Mouse (Mus musculus) lung, postnatal 36 days (tissue): ENCODE data around the gene Btla.

ENCODE experiments used
- DNase-seq: peaks from one replicate; pipeline ENCODE4 v3.0.0; 2022; ENCODE audit warnings: mixed read lengths

Gene Btla

DNA sequence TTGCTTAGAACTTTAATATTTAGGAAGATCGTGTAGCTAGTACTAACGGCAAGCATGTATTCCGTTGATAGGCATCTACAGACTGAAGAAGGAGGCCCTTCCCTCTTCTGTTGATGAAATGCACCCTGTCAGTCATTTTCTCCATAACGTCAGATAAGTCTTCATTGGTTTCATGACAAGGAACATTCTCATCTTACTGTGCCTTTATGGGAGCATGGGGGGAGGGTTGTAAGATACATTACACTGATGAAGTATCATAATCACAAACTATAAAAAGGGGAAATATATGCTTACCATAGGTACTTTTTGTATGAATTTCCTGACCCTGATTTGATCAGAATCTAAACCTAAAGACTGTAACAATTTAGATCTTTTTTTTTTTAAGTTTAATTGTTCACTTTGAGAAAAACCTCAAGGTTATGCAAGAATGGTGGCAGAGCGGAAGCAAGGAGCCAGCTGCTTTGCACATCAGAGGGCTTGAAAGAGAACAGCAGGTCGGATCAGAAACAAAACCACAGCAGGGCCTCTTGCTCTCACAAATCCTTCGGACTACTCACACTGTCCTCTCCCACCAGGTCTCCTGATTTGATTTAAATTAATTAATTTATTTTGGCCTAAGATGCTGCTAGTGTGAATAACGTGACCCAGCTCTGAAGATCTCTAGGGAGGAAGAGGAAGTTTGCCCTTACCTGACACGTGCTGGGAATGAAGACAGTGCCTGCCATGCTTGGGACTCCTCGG, at the start of gene Btla:
Btla (plus strand) TSS at position 668 of the 741 bp plus-strand sequence.
- DNase-seq: peak; percentile 29

DNA sequence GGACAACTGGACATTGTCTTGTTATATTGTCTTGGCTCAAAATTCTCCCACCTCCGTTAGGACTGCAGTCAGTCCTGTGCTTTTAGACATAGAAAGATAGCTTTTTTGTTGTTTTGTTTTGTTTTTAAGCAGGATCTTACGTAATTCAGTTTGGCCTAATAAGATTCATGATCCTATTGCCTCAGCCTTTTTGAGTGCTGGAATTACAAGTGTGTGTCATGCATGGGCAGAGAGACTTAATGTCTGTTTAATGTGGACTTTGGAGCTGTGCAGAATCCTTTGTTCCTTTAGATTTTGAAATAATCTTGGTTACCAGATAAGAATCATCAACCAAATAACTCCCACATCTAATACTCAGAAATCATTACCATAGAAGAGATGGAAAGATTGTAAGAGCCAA, 45.6 kb upstream of the Btla start:
- no peak for DNase-seq

DNA sequence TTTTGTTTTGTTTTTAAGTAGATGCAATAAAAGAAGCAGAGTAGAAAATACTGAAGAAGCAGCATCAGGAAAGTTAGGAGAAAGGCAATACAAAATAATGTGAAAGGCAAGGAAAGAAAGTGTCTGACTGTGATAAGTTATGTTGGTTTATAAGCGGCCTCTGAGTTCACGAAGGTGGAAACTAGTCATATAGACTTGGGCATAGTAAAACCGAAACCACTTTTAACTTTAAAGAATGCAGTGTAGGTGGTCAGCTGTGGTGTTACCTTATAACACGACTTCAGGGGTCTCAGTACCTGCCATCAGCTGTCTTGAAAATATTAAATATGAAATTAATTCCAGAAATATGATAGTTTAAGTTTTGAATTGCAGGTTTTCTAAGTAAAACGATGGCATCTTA, 42.3 kb upstream of the Btla start:
- DNase-seq: no peak

DNA sequence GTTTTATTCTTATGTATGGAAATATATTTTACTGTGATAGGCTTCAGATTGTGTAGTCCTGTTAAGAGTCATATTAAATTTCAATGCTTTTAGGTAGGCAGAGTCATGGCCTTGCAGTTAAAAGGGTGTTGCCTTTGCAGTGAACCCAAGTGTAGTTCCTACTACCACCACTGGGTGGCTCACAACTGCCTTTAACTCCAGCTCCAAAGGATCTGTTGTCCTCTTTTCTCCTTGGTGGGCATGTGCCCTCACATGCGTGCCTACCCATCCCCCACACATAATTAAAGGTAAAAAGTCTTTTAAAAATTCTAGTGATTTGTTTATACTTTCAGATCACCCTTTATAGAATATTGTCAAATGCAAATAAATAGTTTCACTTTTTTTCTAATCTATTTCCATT, 31.5 kb upstream of the Btla start:
- DNase-seq: peak; percentile 90

DNA sequence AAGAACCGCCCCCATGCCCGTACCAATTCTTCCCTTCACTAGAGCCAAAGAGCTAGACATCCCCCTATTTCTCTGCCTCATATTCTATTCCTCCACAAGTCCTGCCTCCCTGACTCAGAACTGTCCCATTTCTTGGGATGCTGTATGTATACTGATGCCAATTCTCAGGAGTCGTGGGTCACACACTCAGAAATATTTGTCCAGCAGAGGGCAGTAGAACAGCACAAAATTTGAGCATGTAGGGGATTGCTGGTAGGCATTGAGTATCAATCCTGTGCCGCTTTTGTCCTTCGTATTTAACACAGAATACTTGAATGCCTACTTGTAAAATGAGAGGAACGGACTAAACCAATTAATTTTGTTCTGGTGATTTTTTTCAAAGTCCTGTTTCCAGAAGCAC, 27.3 kb upstream of the Btla start:
- peak; percentile 92 for DNase-seq

DNA sequence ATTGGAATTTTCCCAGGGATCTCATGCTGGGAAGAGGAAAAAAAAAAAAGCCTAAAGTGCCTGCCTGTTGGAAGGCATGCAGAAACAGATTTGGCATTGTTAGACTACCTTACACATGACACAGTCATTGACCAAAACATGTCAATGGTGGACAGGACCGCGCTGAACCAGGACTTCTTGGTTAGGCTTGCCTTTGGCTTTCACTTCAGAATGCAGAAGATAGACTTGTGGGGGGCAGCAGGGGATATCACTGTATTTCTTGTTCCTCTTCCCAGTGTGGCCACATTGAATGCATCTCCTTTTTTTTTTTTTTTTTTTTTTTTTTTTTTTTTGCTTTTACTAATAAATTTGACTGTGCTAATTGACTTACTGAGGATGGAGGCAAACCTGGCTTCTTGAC, 22.7 kb upstream of the Btla start:
- no peak for DNase-seq

DNA sequence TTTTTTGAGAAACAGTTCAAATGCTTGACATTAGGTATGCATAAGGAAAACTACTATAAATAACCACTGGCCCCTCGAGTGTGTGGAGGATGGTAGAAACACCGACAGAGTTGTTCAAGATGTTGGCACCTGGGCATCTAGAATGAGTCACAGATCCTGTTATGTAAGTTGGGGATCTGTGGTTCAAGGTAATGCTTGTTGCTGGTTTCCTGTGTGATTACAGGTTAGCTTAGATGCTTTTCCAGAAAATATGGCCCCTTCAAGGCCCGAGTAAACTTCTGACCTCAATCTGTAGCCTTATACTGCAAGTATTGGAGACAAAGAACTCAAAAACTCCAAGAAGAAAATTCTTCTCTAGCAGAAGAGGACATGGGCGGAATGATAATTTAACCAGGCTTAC, 19.7 kb upstream of the Btla start:
- no peak for DNase-seq

DNA sequence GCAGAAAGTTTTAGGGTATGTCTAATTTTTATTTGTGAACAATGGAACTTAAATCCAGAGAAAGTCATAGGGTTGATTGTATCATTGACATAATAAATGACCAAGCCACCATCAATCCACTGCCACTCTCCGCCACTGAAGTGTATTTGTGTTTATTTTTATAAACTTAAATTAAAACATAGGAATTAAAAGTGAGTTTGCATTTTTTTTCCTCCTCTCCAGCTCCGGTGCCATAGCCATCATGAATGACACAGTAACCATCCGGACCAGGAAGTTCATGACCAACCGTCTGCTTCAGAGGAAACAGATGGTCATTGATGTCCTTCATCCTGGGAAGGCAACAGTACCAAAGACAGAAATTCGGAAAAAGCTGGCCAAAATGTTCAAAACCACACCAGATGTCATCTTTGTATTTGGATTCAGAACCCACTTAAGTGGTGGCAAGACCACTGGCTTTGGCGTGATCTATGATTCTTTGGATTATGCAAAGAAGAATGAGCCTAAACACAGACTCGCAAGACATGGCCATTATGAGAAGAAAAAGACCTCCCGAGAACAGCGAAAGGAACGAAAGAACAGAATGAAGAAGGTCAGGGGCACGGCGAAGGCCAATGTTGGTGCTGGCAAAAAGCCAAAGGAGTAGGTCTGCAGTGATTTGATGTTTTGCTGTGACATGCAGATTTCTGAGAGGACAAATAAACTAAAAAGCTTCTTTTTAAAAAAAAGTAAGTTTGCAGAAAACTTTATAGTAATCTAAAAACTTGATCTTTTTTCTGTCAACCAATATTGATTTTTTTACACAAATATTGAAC, 19.1 kb upstream of the Btla start:
- DNase-seq: no peak

DNA sequence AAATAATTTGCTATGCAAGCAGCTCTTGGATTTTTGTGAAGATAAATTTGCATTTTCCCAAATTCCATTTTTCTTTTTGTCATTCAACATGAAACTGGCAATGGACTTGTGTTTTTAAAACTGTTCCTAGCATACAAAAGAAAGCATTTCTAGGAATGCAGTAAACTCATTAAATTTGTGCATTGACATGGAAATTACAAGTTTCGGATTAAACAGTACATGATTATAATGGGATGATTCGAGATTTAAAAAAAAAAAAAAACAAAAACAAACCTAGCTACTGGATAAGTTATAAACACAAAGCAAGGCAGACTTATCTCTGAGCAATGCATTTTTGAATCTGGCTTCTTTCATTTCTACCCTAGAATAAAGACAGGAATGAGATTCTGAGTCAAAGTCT, 2.1 kb upstream of the Btla start:
- no peak for DNase-seq

DNA sequence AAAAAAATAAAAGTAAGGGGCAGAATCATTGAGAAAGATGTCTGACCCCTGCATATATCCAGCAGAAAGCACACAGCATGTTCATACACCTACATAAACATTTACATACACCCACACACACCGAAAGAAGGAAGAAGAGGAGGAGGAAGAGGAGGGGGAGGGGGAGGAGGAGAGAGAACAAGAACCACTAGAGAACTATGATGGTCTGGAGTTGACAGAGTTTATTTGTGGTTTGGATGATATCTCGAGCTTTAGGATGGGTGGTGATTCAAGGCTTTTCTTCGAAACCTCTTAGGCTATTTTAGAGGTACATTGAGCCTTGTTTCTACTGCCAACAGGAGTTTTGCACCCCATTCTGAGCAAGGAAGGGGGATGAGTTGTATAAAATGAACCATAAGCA, 1.3 kb upstream of the Btla start:
- no peak for DNase-seq

DNA sequence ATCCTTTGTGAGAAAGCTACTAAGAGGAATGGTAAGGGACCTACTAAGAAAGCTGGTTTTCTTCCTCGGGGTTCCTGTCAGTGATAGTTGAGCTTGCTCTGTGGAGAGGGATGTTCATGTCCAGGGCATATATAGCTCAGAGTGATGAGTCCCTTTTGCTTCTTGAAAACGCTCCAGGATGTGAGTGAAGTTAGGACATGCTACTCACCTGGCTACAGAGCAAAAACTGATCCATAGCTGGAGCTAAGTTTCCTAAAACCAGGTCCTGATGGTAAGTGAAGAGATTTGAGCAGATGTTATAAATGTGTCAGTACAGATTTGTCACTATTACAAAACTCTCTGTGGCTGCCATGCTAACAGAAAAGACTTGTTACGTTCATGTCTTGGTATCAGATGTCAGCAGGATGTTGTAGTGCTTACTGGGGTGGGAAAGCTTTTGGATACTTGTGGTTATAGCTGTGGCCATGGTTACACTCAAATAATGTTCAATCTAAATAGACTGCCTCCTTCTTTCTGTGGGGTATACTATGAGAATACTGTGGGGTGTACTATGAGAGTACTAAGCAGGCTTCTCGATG, 405 bp downstream of the Btla start:
- no peak for DNase-seq

DNA sequence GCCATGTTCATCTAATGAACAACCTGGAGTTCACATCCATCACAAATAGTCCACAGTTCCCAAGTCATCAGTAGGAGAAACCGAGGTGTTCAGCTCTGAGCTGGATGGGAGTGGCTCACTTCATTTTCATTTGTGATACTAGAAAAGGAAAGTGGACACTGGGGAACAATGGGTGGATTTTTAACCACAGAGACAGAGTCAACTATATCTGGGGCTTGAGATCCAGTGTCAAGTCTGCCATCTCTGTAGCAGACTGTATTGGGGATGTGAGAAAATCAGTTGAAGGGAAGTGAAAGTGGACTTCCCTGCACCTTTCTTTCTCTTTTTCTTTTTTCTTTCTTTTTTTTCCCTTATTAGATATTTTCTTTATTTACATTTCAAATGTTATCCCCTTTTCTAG, 2.9 kb downstream of the Btla start:
- DNase-seq: no peak

DNA sequence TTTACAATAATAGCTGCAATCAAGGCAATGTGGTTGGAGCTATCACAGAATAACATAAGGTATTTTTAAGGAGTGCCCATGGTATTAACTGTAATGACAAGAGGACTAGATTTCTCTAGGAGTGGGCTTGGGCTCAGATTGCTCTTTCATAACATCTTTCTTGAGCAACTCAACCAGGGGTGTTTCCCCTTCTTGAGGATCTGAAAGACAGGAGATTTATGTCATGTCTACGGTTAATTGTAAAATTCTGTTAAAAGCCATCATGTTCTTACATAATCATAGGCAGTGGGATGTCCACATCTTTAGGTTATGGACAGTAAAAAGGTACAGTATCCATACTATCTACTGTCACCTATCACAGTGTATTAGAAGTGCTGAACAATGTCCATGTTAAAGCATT, 7.2 kb downstream of the Btla start:
- DNase-seq: no peak

DNA sequence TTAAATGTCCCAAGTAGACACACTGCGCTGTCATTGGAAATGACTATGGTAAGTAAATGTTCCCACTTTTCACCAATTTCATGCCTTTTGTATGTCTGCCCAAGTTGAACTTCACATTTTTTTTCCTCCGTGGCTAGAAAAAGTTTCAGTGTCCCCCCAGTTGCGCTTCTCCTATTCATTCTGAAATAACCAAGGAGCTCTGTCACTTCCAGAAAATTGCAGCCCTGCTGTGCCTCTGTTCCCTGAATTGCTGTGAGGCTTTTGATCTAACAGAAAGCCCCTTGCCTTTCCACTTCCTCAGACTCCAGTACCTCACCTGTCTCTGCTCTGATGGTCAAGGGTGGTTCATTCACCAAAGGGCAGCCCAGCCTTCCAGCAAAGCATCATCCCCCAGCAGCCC, 8.9 kb downstream of the Btla start:
- no peak for DNase-seq

DNA sequence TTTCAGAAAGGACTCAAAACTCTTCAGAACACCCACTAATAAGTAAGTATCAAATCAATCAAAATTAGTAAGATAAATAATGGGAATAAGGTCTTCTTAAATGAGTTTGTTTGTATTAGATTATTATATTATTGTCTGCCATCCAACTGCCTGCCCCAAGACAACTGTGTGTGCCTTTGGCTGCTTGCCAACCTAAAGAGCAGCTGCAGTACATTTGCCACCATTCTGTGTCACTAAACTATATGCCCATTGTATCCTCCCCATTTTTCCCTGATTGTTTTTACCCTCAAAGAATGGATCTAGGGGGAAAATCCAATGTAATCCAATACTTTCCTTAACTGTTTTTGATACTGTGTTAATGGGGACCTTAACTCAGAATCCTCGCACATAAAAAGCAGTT, 18.6 kb downstream of the Btla start:
- no peak for DNase-seq

DNA sequence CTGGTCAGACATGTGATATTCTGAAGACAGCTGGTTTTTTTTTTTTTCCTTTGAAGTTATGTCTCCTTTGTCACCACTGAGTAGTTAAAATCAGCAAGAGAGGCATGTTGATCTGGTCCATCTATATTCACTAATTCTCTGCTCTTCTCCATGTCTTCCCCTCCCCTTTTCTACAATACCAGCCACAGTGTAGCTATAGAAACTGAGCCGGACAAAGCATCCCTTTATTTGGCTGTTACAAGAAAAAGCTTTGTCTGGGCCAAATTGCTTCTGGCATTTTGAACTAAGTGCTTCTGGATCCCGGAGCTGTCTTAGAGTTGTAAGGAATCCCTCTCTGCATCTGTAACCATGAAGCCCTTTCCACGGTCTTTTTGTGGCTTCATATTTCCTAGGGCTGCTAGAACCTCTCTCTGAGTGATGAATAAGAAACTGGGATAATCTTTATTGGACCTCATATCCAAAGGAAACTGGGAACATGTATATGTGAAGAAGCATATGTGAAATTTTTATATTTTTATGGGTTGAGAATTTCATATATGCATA, 20.9 kb downstream of the Btla start:
- DNase-seq: no peak

DNA sequence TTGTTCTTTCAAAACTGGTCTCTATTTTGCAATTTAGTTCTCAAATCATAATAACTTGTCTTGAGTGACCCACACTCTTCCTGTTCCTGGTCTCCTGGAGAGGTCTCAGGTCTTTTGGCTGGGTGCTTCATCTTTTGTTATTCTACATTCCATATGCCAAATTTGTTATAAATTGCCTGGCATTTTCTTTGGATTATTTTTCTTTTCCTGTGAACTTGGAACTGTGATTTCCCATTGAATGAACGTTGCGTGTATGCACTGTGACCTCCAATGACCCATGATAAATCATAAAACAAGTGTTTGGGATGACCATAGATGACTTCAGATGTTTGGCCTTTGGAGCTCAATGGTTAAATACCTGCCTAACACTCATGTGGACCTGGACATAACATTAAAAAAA, 25.6 kb downstream of the Btla start:
- DNase-seq: no peak

DNA sequence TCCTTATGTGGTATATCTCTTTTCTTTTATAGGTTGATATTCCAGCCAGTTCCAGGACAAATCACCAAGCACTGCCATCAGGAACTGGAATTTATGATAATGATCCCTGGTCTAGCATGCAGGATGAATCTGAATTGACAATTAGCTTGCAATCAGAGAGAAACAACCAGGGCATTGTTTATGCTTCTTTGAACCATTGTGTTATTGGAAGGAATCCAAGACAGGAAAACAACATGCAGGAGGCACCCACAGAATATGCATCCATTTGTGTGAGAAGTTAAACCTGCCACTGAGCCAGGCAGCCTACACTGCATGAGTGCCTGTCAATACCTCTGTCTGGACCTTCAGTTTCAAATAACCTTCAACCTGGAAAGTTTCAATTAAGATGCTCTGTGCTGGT, 26.2 kb downstream of the Btla start:
- DNase-seq: no peak

DNA sequence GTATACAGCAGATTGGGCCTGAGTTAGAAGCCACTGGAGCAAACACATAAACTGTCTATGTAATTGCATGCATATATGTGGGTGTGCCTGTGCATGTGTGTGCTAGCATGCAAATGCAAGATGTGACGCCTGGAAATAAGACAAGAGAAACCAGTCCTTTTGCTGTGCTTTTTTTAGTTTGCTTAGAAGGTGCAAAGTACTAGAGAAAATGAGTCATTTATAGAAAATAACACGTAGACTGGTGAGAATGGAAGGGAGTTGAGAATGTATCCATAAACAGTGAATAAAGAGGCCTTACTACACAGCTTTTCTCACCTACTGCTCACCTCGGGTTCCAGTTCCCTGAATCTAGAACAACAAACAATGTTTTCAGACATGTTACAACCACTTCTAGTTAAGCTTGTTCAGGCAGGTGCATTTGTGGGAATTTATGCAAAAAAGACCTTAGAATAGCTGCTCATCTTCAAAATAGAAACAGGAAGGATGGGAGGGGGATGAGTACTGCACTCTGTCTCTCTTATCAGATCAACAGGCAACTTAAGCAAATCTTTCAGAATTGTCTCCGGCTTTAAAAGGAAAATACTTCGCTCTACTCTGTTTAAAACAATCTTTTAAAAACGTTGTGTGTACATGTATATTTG, 27.8 kb downstream of the Btla start:
- DNase-seq: peak; percentile 28

DNA sequence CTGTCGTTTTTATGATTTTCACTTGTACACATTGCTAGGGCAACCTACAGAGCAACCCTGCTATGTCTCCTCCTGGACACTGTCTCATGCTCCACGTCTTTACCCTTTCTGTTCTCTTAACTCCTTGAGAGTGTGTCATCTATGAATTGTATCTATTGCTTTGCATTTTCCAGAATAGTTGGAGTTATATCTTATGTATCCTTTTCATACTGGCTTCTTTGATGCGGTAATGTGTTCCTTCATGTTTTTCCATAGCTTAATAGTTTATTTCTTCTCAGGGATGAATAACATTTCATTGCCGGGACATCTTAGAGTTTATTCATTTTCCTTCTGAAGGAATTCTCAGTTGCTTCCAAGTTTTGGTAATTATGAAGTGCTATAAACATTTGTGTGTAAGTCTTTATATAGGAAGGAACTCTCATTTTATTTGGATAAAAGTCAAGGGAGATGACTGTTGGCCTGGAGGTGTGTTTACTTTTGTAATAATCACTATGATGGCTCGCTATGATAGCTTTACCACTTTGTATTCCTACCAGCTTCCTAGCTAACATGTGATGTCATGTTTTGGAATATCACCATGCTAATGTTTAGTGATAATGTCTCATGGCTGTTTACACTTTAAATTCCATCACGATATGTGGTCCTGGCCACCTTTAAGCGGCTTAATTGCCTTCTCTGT, 31.2 kb downstream of the Btla start:
- DNase-seq: no peak

DNA sequence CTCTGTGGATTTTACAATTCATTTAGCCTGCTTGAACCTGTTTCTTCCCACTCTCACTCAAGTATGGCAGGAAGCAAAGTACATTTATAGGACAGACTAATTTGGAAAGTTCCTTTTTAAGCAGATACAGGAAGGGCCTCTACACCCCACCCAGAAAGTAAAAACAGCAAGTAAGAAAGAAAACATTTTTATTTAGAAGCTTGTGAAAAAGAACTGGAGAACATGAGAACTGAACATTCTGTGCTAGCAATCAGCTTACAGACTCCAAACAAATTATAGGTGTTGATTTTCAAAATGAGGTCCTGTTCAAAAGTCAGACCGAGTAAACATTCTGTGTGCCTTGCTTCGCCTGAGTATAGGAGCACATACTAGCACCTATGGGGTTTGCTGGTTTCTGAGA, 32.8 kb downstream of the Btla start:
- DNase-seq: peak; percentile 24

DNA sequence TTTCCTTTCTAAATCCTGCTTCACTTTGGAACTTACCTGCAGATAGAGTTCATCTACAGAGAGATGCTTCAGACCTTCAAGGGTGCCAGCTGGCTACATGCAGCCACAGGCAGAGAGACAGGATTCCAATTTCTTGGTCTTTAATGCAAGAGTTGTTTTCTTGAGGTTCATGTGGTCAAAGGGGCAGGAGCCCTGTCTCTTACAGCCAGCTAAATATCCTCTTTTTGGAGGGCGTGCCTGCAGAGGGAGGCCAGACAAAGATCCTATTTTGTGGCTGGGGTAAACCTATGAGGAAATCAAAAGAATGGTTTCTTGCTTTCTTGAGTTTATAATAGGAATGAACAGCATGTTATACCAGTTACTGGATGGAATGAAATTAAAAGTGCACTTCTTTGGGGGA, 33.5 kb downstream of the Btla start:
- peak; percentile 38 for DNase-seq

DNA sequence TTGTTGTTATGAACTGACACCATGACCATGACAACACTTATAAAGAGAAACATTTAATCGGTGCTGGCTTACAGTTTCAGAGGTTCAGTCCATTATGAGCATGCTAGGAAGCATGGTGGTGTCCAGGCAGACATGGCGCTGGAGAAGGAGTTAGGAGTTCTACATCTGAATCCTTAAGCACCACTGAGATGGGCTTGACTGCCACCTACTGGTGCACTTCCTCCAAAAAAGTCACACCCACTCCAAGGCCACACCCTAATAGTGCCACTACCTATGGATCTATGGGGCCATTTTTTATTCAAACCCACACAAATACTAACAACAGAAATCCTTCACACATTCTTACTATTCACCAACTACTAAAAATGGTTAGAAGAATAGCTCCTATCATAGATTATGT, 35.5 kb downstream of the Btla start:
- peak; percentile 64 for DNase-seq
